Mouse (Mus musculus) layer of hippocampus, adult 8-10 months (tissue): ENCODE data around the gene Dennd6a. TPM values are rescaled to one million over a fixed set of nuclear protein-coding genes. Genes with fewer than 3 reads are reported as not detected.
"Not testable (repeated sequence)": the region's sequence is repeated elsewhere in the genome, so short reads cannot be mapped to it uniquely, and the experiment has no call there.

Experiments used
- DNase-seq, 2 experiments: peaks; one replicate each; pipeline ENCODE4 v3.0.0; 2022; ENCODE audit warnings: low spot score in 2 of 2
- total RNA-seq, 4 experiments: library from RNA; stranded (reverse); gene quantifications; 2 replicates each; pipeline ENCODE4 v1.2.4; 2022

The Dennd6a gene
- total RNA-seq, 4 experiments from 2014 or later: 27.3 to 31.2 (median 29.0) TPM

DNA sequence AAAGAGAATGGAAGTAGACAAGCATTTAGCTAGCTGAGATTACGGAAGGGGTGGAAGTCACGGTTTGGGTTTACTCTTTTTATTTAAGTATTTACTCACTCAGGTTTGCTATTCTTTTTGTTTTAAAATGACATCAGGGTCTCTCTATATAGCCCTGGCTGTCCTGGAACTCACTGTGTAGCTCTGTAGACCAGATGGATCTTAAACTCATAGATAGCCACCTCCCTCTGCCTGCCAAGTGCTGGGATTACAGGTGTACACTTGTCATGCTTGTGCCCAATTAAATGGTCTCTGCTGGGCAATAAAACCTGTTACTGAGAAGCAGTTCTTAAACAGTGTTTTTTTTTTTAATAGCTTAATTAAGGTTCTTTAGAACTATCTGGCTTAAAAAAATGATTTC is 66.3 kb downstream of the Dennd6a start:
- DNase-seq: no peak

- DNase-seq: no peak
These were observed 69.5 kb downstream of the Dennd6a start for GRCm38 (mm10) chr14:26643006-26643624.

GRCm38 (mm10) chr14:26645989-26646650 is 72.5 kb downstream of the Dennd6a start:
- no peak for DNase-seq

DNA sequence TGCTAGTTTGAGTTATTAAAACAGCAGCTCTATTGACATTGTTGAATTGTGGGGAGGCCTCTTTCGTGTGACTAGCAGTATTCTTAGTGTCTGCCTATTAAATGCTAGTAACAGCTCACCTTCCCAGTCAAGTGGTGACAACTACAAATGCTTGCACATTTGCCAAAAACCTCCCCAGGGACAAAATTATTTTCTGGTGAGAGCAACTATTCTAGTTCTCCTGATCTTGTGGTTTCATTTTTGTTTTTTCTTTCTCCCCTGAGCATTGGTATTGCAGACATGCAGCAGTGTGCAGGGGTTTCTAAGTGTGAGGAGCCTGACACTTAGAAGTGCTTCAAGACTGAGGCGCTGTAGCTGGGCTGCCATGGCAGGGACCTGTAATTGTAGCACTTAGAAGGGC is 74.2 kb downstream of the Dennd6a start:
- DNase-seq: no peak

DNA sequence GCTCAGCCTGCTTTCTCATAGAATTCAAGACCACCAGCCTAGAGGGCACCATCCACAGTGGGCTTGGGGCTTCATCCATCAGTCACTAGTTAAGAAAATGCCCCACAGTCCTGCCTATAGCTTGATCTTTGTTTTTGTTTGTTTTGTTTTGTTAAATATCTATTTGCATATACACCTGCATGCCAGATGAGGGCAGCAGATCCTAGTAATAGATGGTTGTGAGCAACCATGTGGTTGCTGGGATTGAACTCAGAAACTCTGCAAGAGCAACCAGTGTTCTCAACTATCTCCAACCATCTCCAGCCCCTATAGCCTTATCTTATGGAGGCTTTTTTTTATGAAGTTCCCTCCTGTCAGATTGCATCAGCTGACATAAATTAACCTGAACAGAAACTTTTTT is 78.2 kb downstream of the Dennd6a start:
- DNase-seq: no peak

DNA sequence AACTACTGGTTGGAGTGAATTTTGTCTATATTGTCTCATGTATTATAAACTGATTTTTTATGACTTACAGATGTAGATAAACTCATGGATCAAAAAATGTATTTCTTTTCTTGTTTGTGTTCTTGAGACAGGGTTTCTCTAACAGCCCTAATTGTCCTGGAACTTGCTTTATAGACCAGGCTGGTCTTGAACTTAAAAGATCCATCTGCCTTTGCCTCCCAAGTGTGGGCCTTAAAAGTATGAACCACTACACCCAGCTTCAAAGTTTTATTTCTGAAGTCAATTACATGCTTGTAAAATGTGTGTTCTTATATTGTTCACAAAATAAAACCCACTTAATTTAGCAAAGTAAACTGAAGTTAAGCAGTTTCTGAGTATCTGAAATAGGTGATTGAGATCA is 84.5 kb downstream of the Dennd6a start:
- DNase-seq: no peak

GRCm38 (mm10) chr14:26660233-26660632 is 86.6 kb downstream of the Dennd6a start:
- DNase-seq: no peak

DNA sequence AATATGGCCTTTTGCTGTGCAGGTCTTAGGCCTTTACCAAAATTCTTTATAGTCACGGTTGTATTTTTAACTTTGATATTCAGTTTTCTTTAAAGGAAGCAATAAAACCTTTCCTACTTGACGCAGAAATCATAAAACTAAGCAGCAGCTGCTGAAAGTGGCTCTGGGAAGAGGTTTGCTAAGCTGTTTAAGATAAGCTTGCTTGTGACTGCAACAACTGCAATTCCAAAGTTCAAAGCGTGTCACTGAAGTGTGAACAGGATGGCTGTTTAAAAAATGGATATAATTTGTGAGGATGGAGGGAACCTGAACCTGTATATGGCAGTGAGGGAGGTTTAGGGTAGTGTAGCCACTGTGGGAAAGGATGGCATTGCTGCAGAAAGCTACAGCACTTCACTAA is 88.4 kb downstream of the Dennd6a start:
- no peak for DNase-seq

GRCm38 (mm10) chr14:26662488-26662887 is 88.8 kb downstream of the Dennd6a start:
- DNase-seq: no peak

DNA sequence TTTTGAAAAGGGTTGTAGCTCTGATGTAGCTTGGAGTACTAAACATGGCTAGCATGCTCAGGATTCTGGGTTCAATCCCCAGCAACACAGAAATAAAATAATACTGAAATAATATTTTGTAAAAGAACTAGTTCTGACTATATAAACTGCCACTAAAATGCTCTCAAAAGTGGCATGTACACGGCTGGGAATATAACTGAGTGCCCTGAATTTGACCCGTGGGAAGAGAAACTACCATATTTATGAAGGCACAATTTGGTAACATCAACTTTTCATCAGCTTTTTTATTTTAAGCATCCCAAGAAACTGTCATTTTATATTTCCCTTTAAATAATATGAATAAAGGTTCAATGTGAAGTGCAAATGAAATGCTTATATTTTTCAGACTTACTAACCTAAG is 90.2 kb downstream of the Dennd6a start:
- no peak for DNase-seq

DNA sequence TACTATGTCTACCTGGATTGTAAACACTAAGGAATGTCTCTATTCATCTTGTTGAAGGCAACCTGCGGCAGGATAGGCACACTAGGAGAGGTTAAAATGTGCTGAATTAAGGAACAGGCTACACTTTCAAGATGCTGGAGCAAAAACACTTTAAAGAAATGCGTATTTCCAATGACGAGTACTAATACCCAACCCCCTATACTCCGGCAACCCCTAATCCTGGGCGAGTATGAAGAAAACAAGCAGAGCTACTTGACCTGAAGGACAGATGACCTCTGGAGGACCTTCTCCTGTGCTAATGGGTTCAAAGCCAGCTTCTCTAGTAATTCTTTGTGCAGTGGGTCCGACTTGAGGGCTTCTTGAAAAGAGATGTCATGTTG is 94.3 kb downstream of the Dennd6a start:
- no peak for DNase-seq

GRCm38 (mm10) chr14:26668371-26669291 is 95.0 kb downstream of the Dennd6a start:
- DNase-seq: peak; percentile 46 to 48

- DNase-seq: peak; percentile 86 to 91
These were observed 95.8 kb downstream of the Dennd6a start, which contains the start of gene Pde12 for GRCm38 (mm10) chr14:26669292-26670073. Pde12 (minus strand) TSS chr14:26669883.

DNA sequence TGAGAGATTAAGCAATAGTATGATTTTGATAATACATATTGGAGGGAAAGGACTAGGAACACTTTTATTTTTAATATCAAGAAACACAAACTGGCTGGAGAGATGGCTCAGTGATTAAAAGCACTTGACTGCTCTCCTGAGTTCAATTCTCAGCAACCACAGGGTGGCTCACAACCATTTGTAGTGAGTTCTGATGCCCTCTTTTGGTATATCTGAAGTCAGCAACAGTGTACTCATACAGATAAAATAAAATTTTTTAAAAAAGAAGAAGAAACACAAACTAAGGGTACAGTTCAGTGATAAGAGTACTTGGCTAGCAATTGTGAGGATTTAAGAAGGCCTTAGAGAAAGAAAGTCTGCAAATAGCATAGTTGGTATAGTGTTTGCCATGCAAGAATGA is 97.3 kb downstream of the Dennd6a start:
- no peak for DNase-seq

GRCm38 (mm10) chr14:26671870-26672615 is 98.4 kb downstream of the Dennd6a start:
- DNase-seq: not testable (repeated sequence)

- not testable (repeated sequence) for DNase-seq
These were observed 101.0 kb downstream of the Dennd6a start for GRCm38 (mm10) chr14:26674476-26675169.

GRCm38 (mm10) chr14:26675371-26675770 is 101.7 kb downstream of the Dennd6a start:
- no peak for DNase-seq

DNA sequence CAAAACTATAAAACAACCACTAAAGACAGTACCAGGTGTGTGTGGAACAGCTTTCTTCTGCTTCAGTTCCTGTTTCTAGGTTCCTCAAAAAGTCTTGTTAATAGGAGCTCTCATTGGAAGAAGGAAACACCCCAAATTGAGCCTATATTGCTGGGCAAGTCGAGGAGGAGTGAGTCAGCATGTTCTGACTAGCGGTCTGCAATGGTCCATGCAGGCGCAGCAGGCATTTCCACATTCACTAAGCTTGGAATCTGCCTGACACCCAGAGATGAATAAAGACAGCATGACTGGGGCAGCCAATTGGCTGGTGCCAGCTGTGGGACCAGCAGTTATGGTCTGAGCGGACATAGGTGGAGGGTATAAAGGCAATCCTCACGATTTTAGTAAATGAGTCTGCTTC is 102.1 kb downstream of the Dennd6a start:
- DNase-seq: no peak
